7 mouse cellular contexts compared by ENCODE assay signal in genomic region chr8:71192939-71193338, GRCm38 (mm10).
DNase-seq lines count a peak whose midpoint lies in the region; ATAC-seq lines count a peak whose summit lies in the region.
"Not testable (repeated sequence)": the region's sequence is repeated elsewhere in the genome, so short reads cannot be mapped to it uniquely, and the experiment has no call there.

No protein-coding gene starts in this region.

- not testable (repeated sequence) for H3K4me1 ChIP-seq in embryonic facial prominence, embryonic 15.5 days; forebrain, embryonic 11.5 days (replicated peaks; ENCODE audit: control insufficient read depth, insufficient read depth, low read length); kidney, embryonic 16.5 days (ENCODE audit: insufficient read depth, low read length); limb, embryonic 15.5 days; midbrain, embryonic 12.5 days; neural tube, embryonic 11.5 days (ENCODE audit: control insufficient read depth, insufficient read depth, low read length); stomach, embryonic 16.5 days (ENCODE audit: control insufficient read depth, insufficient read depth, low read length)

- H3K36me3 ChIP-seq in embryonic facial prominence, embryonic 15.5 days; forebrain, embryonic 11.5 days (ENCODE audit: control insufficient read depth, insufficient read depth, low read length); kidney, embryonic 16.5 days (ENCODE audit: insufficient read depth, low read length); limb, embryonic 15.5 days; midbrain, embryonic 12.5 days; neural tube, embryonic 11.5 days (ENCODE audit: control insufficient read depth, insufficient read depth, low read length); stomach, embryonic 16.5 days (ENCODE audit: control insufficient read depth, insufficient read depth, low read length): not testable (repeated sequence)

- H3K4me2 ChIP-seq in embryonic facial prominence, embryonic 15.5 days (replicated peaks); forebrain, embryonic 11.5 days (ENCODE audit: low read depth, low read length, severe bottlenecking); kidney, embryonic 16.5 days (replicated peaks; ENCODE audit: low read depth, low read length); limb, embryonic 15.5 days; midbrain, embryonic 12.5 days (replicated peaks); neural tube, embryonic 11.5 days (ENCODE audit: low read depth); stomach, embryonic 16.5 days (ENCODE audit: low read depth, low read length): not testable (repeated sequence)

- H3K9ac ChIP-seq in embryonic facial prominence, embryonic 15.5 days; forebrain, embryonic 11.5 days (ENCODE audit: low read length); kidney, embryonic 16.5 days (replicated peaks; ENCODE audit: low read length); limb, embryonic 15.5 days; midbrain, embryonic 12.5 days (replicated peaks); neural tube, embryonic 11.5 days (ENCODE audit: low read length); stomach, embryonic 16.5 days (ENCODE audit: low read length): not testable (repeated sequence)

- not testable (repeated sequence) for H3K27ac ChIP-seq in embryonic facial prominence, embryonic 15.5 days (replicated peaks); forebrain, embryonic 11.5 days (ENCODE audit: low read depth, low read length); kidney, embryonic 16.5 days (ENCODE audit: low read length); limb, embryonic 15.5 days; midbrain, embryonic 12.5 days (replicated peaks); neural tube, embryonic 11.5 days (ENCODE audit: low read depth, low read length); stomach, embryonic 16.5 days (ENCODE audit: low read length)

- not testable (repeated sequence) for H3K9me3 ChIP-seq in embryonic facial prominence, embryonic 15.5 days (replicated peaks); forebrain, embryonic 11.5 days (ENCODE audit: control insufficient read depth, low read length); kidney, embryonic 16.5 days (ENCODE audit: low read length); limb, embryonic 15.5 days; midbrain, embryonic 12.5 days; neural tube, embryonic 11.5 days (ENCODE audit: control insufficient read depth, low read length); stomach, embryonic 16.5 days (replicated peaks; ENCODE audit: control insufficient read depth, low read length)

- not testable (repeated sequence) for H3K4me3 ChIP-seq in embryonic facial prominence, embryonic 15.5 days (replicated peaks); forebrain, embryonic 11.5 days (ENCODE audit: low read depth, low read length); kidney, embryonic 16.5 days (ENCODE audit: low read length); limb, embryonic 15.5 days; midbrain, embryonic 12.5 days; neural tube, embryonic 11.5 days (ENCODE audit: low read depth, low read length); stomach, embryonic 16.5 days (replicated peaks; ENCODE audit: low read length)

- not testable (repeated sequence) for DNase-seq in forebrain, embryonic 11.5 days (ENCODE audit: low spot score); neural tube, embryonic 11.5 days (ENCODE audit: low spot score)

- peak; percentile 58; the same call in 1 of the 2 replicates for ATAC-seq in embryonic facial prominence, embryonic 15.5 days (ENCODE audit: insufficient number of reproducible peaks, low FRiP score, low TSS enrichment, low read depth)
- 0 out of 2 replicates have a peak, but pooled peaks have one; percentile 31 for ATAC-seq in forebrain, embryonic 11.5 days (replicated peaks; ENCODE audit: low FRiP score)
- ATAC-seq in kidney, embryonic 16.5 days (ENCODE audit: low FRiP score, low TSS enrichment), result peak; percentile 46; the same call in 1 of the 2 replicates
- 0 out of 2 replicates have a peak, but pooled peaks have one; percentile 40 for ATAC-seq in limb, embryonic 15.5 days (ENCODE audit: insufficient number of reproducible peaks, low FRiP score, low TSS enrichment, low read depth)
- 0 out of 2 replicates have a peak, but pooled peaks have one; percentile 44 for ATAC-seq in midbrain, embryonic 12.5 days (ENCODE audit: low FRiP score, low read depth)
- peak; percentile 57; the same call in 1 of the 2 replicates for ATAC-seq in neural tube, embryonic 11.5 days (ENCODE audit: insufficient read depth, low FRiP score, low TSS enrichment)
- ATAC-seq in stomach, embryonic 16.5 days (ENCODE audit: insufficient read depth, low FRiP score), result peak; percentile 56; the same call in 1 of the 2 replicates

- WGBS in embryonic facial prominence, embryonic 15.5 days, result 57% methylated on average over 1 of the region's 1 CpGs
- WGBS in forebrain, embryonic 11.5 days, result 67% methylated on average over 1 of the region's 1 CpGs
- WGBS in kidney, embryonic 16.5 days, result 71% methylated on average over 1 of the region's 1 CpGs
- WGBS in limb, embryonic 15.5 days, result 80% methylated on average over 1 of the region's 1 CpGs
- 50% methylated on average over 1 of the region's 1 CpGs for WGBS in midbrain, embryonic 12.5 days
- 64% methylated on average over 1 of the region's 1 CpGs for WGBS in neural tube, embryonic 11.5 days
- 71% methylated on average over 1 of the region's 1 CpGs for WGBS in stomach, embryonic 16.5 days

- H3K27me3 ChIP-seq in embryonic facial prominence, embryonic 15.5 days; forebrain, embryonic 11.5 days (ENCODE audit: control insufficient read depth, insufficient read depth, low read length); kidney, embryonic 16.5 days (ENCODE audit: insufficient read depth, low read length); limb, embryonic 15.5 days; midbrain, embryonic 12.5 days; neural tube, embryonic 11.5 days (ENCODE audit: control insufficient read depth, insufficient read depth, low read length); stomach, embryonic 16.5 days (ENCODE audit: control insufficient read depth, insufficient read depth, low read length): not testable (repeated sequence)
